Mouse (Mus musculus) spleen, adult 2 months (tissue): ENCODE results near the gene Adpgk. TPM values are rescaled to one million over a fixed set of nuclear protein-coding genes. Genes with fewer than 3 reads are reported as not detected.

ENCODE experiments used
- DNase-seq, 2 experiments: peaks; one replicate each; pipeline versions ENCODE4 v3.0.0 to v3.0.0-alpha.2; 2012 to 2021; ENCODE audit warnings: low spot score in 2 of 2, low read depth in 1 of 2
- H3K27ac ChIP-seq: fragments of 200-500 bp; 2 replicates; pipeline ENCODE4 v1.5.1; 2012; ENCODE audit warnings: low read length, inconsistent platforms; ENCODE audit not compliant: insufficient read depth
- H3K27me3 ChIP-seq: fragments of 200-500 bp; 2 replicates; pipeline ENCODE4 v1.6.1; 2012; ENCODE audit warnings: mild to moderate bottlenecking, moderate library complexity, low read length, inconsistent platforms; ENCODE audit not compliant: control insufficient read depth, insufficient read depth
- H3K36me3 ChIP-seq: fragments of 200-500 bp; 2 replicates; pipeline ENCODE4 v1.6.1; 2012; ENCODE audit warnings: mild to moderate bottlenecking, low read length, inconsistent platforms; ENCODE audit not compliant: control insufficient read depth, insufficient read depth
- H3K4me1 ChIP-seq: fragments of 200-500 bp; 2 replicates; pipeline ENCODE4 v1.6.1; 2011; ENCODE audit warnings: inconsistent platforms; ENCODE audit not compliant: control insufficient read depth, insufficient read depth, insufficient read length
- H3K4me3 ChIP-seq: fragments of 200-500 bp; 2 replicates; pipeline ENCODE4 v1.5.1; 2011; ENCODE audit warnings: mild to moderate bottlenecking, inconsistent platforms; ENCODE audit not compliant: insufficient read depth, insufficient read length; ENCODE audit errors: extremely low read depth
- CTCF ChIP-seq: fragments of 200-500 bp; IDR thresholded peaks from 2 replicates; pipeline ENCODE4 v1.5.1; 2011; ENCODE audit warnings: mild to moderate bottlenecking, inconsistent platforms; ENCODE audit not compliant: insufficient read depth, insufficient read length, insufficient replicate concordance; ENCODE audit errors: extremely low read depth
- POLR2A ChIP-seq: fragments of 200-500 bp; IDR thresholded peaks from 2 replicates; pipeline ENCODE4 v1.6.1; 2011; ENCODE audit warnings: low read depth, low read length, inconsistent platforms
- WGBS: fragments of 180-500 bp; shearing (Covaris S2); methylation state at CpG from one replicate; pipeline ENCODE4 v1.1.7; 2018; 5-methylcytosine and 5-hydroxymethylcytosine counted together
- polyA plus RNA-seq: library from polyadenylated mRNA; depleted of rRNA; stranded (reverse); fragments of >200 nt; gene quantifications from 2 replicates; pipeline ENCODE4 v1.2.3, GENCODE M21; 2012

The Adpgk gene
- polyA plus RNA-seq, 1 experiment, result 20.1 TPM

- H3K36me3 ChIP-seq, result no peaks in the 10 kb centered on the region
- TF ChIP-seq POLR2A (no peak), CTCF (no peak)
- DNase-seq, result no peak
- WGBS, result 66% methylated on average over 3 of the region's 3 CpGs
- H3K27me3 ChIP-seq, result no peaks in the 10 kb centered on the region
- peaks cover 4% of the 10 kb centered on the region; the same call in 1 of the 2 replicates for H3K4me1 ChIP-seq
- no peak overlapping the region for H3K27ac ChIP-seq
- H3K4me3 ChIP-seq, result no peak overlapping the region
Observed at GRCm38 (mm10) chr9:59288685-59289410, 2.5 kb upstream of the Adpgk start.

- Histone ChIP-seq H3K4me3 (no peak overlapping the region), H3K36me3 (no peaks in the 10 kb centered on the region), H3K27me3 (no peaks in the 10 kb centered on the region), H3K27ac (no peak overlapping the region), H3K4me1 (peaks cover 4% of the 10 kb centered on the region; the same call in 1 of the 2 replicates)
- WGBS, result 90% methylated on average over 6 of the region's 6 CpGs
- DNase-seq, result no peak
- no peak for TF ChIP-seq POLR2A
- TF ChIP-seq CTCF, result no peak
Observed at GRCm38 (mm10) chr9:59289529-59290115, 1.7 kb upstream of the Adpgk start.

GRCm38 (mm10) chr9:59291688-59292492 lies 532 bp downstream of the Adpgk start:
- H3K4me3 ChIP-seq, result peak overlapping the region; percentile 78
- peaks cover 4% of the 10 kb centered on the region; the same call in 1 of the 2 replicates for H3K4me1 ChIP-seq
- no peaks in the 10 kb centered on the region for H3K27me3 ChIP-seq
- under 1% methylated on average over 49 of the region's 50 CpGs for WGBS
- no peak for DNase-seq
- no peak for TF ChIP-seq POLR2A
- TF ChIP-seq CTCF, result no peak
- H3K27ac ChIP-seq, result peak overlapping the region; percentile 81
- no peaks in the 10 kb centered on the region for H3K36me3 ChIP-seq

- no peak for DNase-seq
- H3K27ac ChIP-seq, result no peak overlapping the region
- H3K4me1 ChIP-seq, result peaks cover 4% of the 10 kb centered on the region; the same call in 1 of the 2 replicates
- H3K4me3 ChIP-seq, result no peak overlapping the region; the same call in 1 of the 2 replicates
- no peaks in the 10 kb centered on the region for H3K27me3 ChIP-seq
- WGBS, result 28% methylated on average over 3 of the region's 3 CpGs
- H3K36me3 ChIP-seq, result no peaks in the 10 kb centered on the region
- TF ChIP-seq CTCF, result no peak
- TF ChIP-seq POLR2A, result no peak
Observed at GRCm38 (mm10) chr9:59292493-59292875, 1.1 kb downstream of the Adpgk start.

GRCm38 (mm10) chr9:59296419-59296818 lies 5.1 kb downstream of the Adpgk start:
- TF ChIP-seq CTCF, result no peak
- TF ChIP-seq POLR2A, result no peak
- Histone ChIP-seq H3K27me3 (no peaks in the 10 kb centered on the region), H3K27ac (no peak overlapping the region), H3K4me1 (no peaks in the 10 kb centered on the region; the same call in 1 of the 2 replicates), H3K4me3 (no peak overlapping the region), H3K36me3 (peaks cover 14% of the 10 kb centered on the region)
- 72% methylated on average over 2 of the region's 2 CpGs for WGBS
- no peak for DNase-seq

- 66% methylated on average over 2 of the region's 2 CpGs for WGBS
- H3K27me3 ChIP-seq, result no peaks in the 10 kb centered on the region
- H3K27ac ChIP-seq, result no peak overlapping the region
- TF ChIP-seq CTCF (no peak), POLR2A (no peak)
- H3K4me1 ChIP-seq, result no peaks in the 10 kb centered on the region
- peaks cover 22% of the 10 kb centered on the region for H3K36me3 ChIP-seq
- H3K4me3 ChIP-seq, result no peak overlapping the region
- DNase-seq, result no peak
Observed at GRCm38 (mm10) chr9:59307890-59308289, 16.5 kb downstream of the Adpgk start.
